21 mouse cellular contexts compared by ENCODE assay signal in the genomic region with DNA sequence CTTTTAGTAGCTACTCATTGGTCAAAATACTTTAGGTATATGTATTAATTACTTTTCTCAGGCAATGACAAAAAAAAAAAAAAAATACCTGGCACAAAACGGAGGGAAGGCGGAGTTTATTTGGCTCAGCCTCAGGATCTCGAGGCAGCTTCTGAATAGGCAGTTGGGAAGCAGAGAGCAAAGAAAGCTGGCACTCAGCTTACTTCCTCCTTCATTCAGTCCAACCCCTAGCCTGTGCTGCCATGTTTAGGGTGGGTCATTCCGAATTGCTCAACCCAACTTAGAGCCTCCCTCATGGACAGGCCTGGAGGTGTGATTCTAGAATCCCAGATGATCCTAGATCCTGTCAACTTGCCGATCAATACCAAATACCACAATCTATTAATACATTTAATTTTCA. TPM values are rescaled to one million over a fixed set of nuclear protein-coding genes. Genes with fewer than 3 reads are reported as not detected.
A peak's percentile ranks its signal among the peaks of the same experiment; 100 is the strongest.
DNase-seq lines count a peak whose midpoint lies in the region; ATAC-seq and TF ChIP-seq lines count a peak whose summit lies in the region.
"Had no signal": no experiment of that assay in that cellular context is flagged by ENCODE, and none has a peak within 500 bp of the region (broad histone marks: within the 10 kb centered on the region; RNA-seq: fewer than 3 reads in every experiment).

No protein-coding gene starts in this region.

- intact Hi-C loops in left cerebral cortex, adult 2 months (cut with DNase I) = no loop called here
- intact Hi-C loops in left cerebral cortex, postnatal 4 days (cut with DNase I) = no loop called here

- no peak overlapping the region for H3K4me2 ChIP-seq in embryonic facial prominence, embryonic 14.5 days (ENCODE audit: low read depth, low read length)
- H3K4me2 ChIP-seq: limb, embryonic 15.5 days; lung, embryonic 14.5 days; midbrain, embryonic 11.5 days had no signal

- H3K9ac ChIP-seq in embryonic facial prominence, embryonic 14.5 days (ENCODE audit: low read depth, low read length) = no peak overlapping the region
- H3K9ac ChIP-seq: forebrain, postnatal 0 days; limb, embryonic 15.5 days; lung, embryonic 14.5 days had no signal

- H3K27me3 ChIP-seq in embryonic facial prominence, embryonic 14.5 days (replicated peaks; ENCODE audit: control insufficient read depth, insufficient read depth, low read length) = no peaks in the 10 kb centered on the region
- H3K27me3 ChIP-seq in embryonic facial prominence, embryonic 10.5 days (replicated peaks; ENCODE audit: low read depth, poor library complexity, severe bottlenecking) = no peaks in the 10 kb centered on the region
- H3K27me3 ChIP-seq: limb, embryonic 15.5 days had no signal

- 0 out of 2 replicates have a peak, but pooled peaks cover 5% of the 10 kb centered on the region for H3K4me1 ChIP-seq in embryonic facial prominence, embryonic 14.5 days (ENCODE audit: control insufficient read depth, insufficient read depth, low read length)
- peaks cover 20% of the 10 kb centered on the region for H3K4me1 ChIP-seq in embryonic facial prominence, embryonic 10.5 days
- H3K4me1 ChIP-seq: limb, embryonic 15.5 days had no signal

- no peaks in the 10 kb centered on the region for H3K9me3 ChIP-seq in embryonic facial prominence, embryonic 14.5 days (ENCODE audit: control insufficient read depth, low read length)
- H3K9me3 ChIP-seq in embryonic facial prominence, embryonic 10.5 days = no peaks in the 10 kb centered on the region
- H3K9me3 ChIP-seq: G1E; heart, embryonic 10.5 days; limb, embryonic 15.5 days had no signal

- H3K36me3 ChIP-seq in embryonic facial prominence, embryonic 14.5 days (ENCODE audit: control insufficient read depth, insufficient read depth, low read length) = no peaks in the 10 kb centered on the region
- H3K36me3 ChIP-seq in embryonic facial prominence, embryonic 10.5 days (replicated peaks) = no peaks in the 10 kb centered on the region
- H3K36me3 ChIP-seq: G1E; heart, embryonic 10.5 days; limb, embryonic 15.5 days had no signal

- no peak for TF ChIP-seq CTCF in left cerebral cortex, adult 2 months (IDR thresholded peaks at IDR 0.05)

- peak; percentile 50; the same call in 1 of the 2 replicates for ATAC-seq in embryonic facial prominence, embryonic 14.5 days (ENCODE audit: low read depth)
- ATAC-seq: forebrain, postnatal 0 days; hindbrain, embryonic 16.5 days; intestine, postnatal 0 days had no signal

- H3K27ac ChIP-seq in embryonic facial prominence, embryonic 14.5 days (replicated peaks; ENCODE audit: low read depth, low read length) = no peak overlapping the region
- no peak overlapping the region for H3K27ac ChIP-seq in embryonic facial prominence, embryonic 10.5 days (replicated peaks)
- no peak overlapping the region for H3K27ac ChIP-seq in left cerebral cortex, adult 2 months
- H3K27ac ChIP-seq: heart, embryonic 10.5 days; limb, embryonic 15.5 days had no signal

- no peak for DNase-seq in embryonic facial prominence, embryonic 14.5 days (ENCODE audit: low spot score)
- DNase-seq in embryonic facial prominence, embryonic 10.5 days (ENCODE audit: low spot score) = no peak
- peak; percentile 45 to 62 for DNase-seq in lung, adult 18-20 months
- no peak for DNase-seq in lung, postnatal 14 days
- peak; percentile 53 for DNase-seq in lung, postnatal 25 days (ENCODE audit: low spot score)
- DNase-seq in left cerebral cortex, adult 2 months (ENCODE audit: extremely low spot score in 1 of 2, low spot score in 2 of 2) = no peak
- DNase-seq in left cerebral cortex, postnatal 4 days = no peak
- DNase-seq: adrenal gland, postnatal 25 days; forebrain, postnatal 0 days; gastrocnemius, postnatal 36 days; layer of hippocampus, postnatal 36 days; lung, embryonic 14.5 days; right cerebral cortex, postnatal 4 days; thymus, postnatal 14 days had no signal

- 68% methylated on average over 5 of the region's 5 CpGs for WGBS in embryonic facial prominence, embryonic 14.5 days
- 78% methylated on average over 5 of the region's 5 CpGs for WGBS in embryonic facial prominence, embryonic 10.5 days

- no peak overlapping the region for H3K4me3 ChIP-seq in embryonic facial prominence, embryonic 14.5 days (ENCODE audit: low read depth, low read length)
- no peak overlapping the region for H3K4me3 ChIP-seq in embryonic facial prominence, embryonic 10.5 days
- H3K4me3 ChIP-seq in left cerebral cortex, adult 2 months = no peak overlapping the region
- H3K4me3 ChIP-seq: erythroblast, embryonic 14.5 days; heart, embryonic 10.5 days; limb, embryonic 15.5 days had no signal

RNA-seq across cellular contexts. Expression of gene Itm2b, which starts 18.3 kb away (rescaled TPM):
- 936 and 968 TPM in 2 replicates for polyA plus RNA-seq in embryonic facial prominence, embryonic 14.5 days (2014; fragmentation: Nextera tagmentation; extraction: Ambion mirVana)
- 197 and 226 TPM in 2 replicates for polyA plus RNA-seq in embryonic facial prominence, embryonic 10.5 days (2016; fragmentation: Nextera tagmentation; extraction: Ambion mirVana)
- total RNA-seq in left cerebral cortex, adult 2 months (2021) = 100 to 1,000 TPM; 721 to 748 TPM
- 100 to 1,000 TPM; 363 to 375 TPM for total RNA-seq in left cerebral cortex, postnatal 4 days (2021)

Comparison
In these comparisons a context has a peak if more than half of its experiments do, and no peak if none do; other contexts are left out.
1. DNase-seq: peak in lung, adult 18-20 months (2 of 2) and lung, postnatal 25 days (single experiment); none in embryonic facial prominence, embryonic 14.5 days (single experiment), embryonic facial prominence, embryonic 10.5 days (single experiment), lung, postnatal 14 days (single experiment), left cerebral cortex, adult 2 months (0 of 2) and left cerebral cortex, postnatal 4 days (single experiment).